In the genomic region with DNA sequence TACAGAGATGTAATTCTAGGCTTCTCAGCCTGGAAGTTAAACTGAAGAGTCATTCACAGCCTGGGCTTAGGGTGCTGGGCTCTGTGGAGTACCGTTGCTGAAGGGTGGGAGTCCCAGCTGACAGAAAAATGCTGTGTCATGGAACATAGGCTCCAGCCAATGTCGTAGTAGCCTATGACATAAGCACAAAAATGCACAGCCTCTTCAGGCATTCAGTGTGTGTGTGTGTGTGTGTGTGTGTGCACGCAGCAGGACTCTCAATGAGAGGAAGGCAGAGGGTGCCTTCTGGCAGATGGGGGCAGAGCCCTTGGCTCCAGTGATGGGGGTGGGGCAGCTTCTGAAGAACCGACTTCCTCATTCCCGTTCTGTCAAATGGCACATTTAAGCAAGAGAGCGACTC, we compare ENCODE assay signal across 9 mouse cellular contexts.
DNase-seq lines count a peak whose midpoint lies in the region; ATAC-seq and TF ChIP-seq lines count a peak whose summit lies in the region.
"Had no signal": no experiment of that assay in that cellular context is flagged by ENCODE, and none has a peak within 500 bp of the region (broad histone marks: within the 10 kb centered on the region; RNA-seq: fewer than 3 reads in every experiment).

No protein-coding gene starts in this region.

- H3K27ac ChIP-seq in kidney, embryonic 14.5 days (ENCODE audit: low read depth, low read length), result no peak overlapping the region
- H3K27ac ChIP-seq in hindbrain, postnatal 0 days, result no peak overlapping the region
- H3K27ac ChIP-seq in midbrain, postnatal 0 days (ENCODE audit: low read depth, low read length), result no peak overlapping the region

- H3K9me3 ChIP-seq in kidney, embryonic 14.5 days (ENCODE audit: control insufficient read depth, low read length), result no peaks in the 10 kb centered on the region
- no peaks in the 10 kb centered on the region for H3K9me3 ChIP-seq in hindbrain, postnatal 0 days (ENCODE audit: low read length)
- H3K9me3 ChIP-seq in midbrain, postnatal 0 days (ENCODE audit: low read length), result no peaks in the 10 kb centered on the region

- DNase-seq in kidney, adult 8-10 months, result no peak
- peak; percentile 55 for DNase-seq in embryo, embryonic 10.5 days (ENCODE audit: low spot score)
- DNase-seq in hindbrain, postnatal 0 days (ENCODE audit: low spot score), result peak; percentile 66
- DNase-seq in midbrain, postnatal 0 days (ENCODE audit: low spot score), result peak; percentile 49
- DNase-seq in B cell, adult 2 months, result no peak
- DNase-seq in adrenal gland, adult 2 months, result no peak
- DNase-seq in urinary bladder, adult 18-20 months (ENCODE audit: low spot score in 2 of 2), result no peak

- 13% methylated on average over 6 of the region's 6 CpGs for WGBS in kidney, embryonic 14.5 days
- 14% methylated on average over 6 of the region's 6 CpGs for WGBS in hindbrain, postnatal 0 days
- WGBS in midbrain, postnatal 0 days, result 12% methylated on average over 6 of the region's 6 CpGs

- H3K27me3 ChIP-seq in kidney, embryonic 14.5 days (ENCODE audit: control insufficient read depth, insufficient read depth, low read length), result no peaks in the 10 kb centered on the region
- H3K27me3 ChIP-seq in hindbrain, postnatal 0 days (ENCODE audit: insufficient read depth, low read length), result no peaks in the 10 kb centered on the region
- no peaks in the 10 kb centered on the region for H3K27me3 ChIP-seq in midbrain, postnatal 0 days (ENCODE audit: insufficient read depth, low read length)

- no peaks in the 10 kb centered on the region for H3K4me1 ChIP-seq in kidney, embryonic 14.5 days (ENCODE audit: control insufficient read depth, insufficient read depth, low read length)
- H3K4me1 ChIP-seq in hindbrain, postnatal 0 days (ENCODE audit: insufficient read depth, low read length), result peaks cover 12% of the 10 kb centered on the region; the same call in 1 of the 2 replicates
- 0 out of 2 replicates have a peak, but pooled peaks cover 3% of the 10 kb centered on the region for H3K4me1 ChIP-seq in midbrain, postnatal 0 days (ENCODE audit: insufficient read depth, low read length)

- no peak overlapping the region for H3K9ac ChIP-seq in kidney, embryonic 14.5 days (ENCODE audit: low read depth, low read length)
- H3K9ac ChIP-seq in hindbrain, postnatal 0 days (replicated peaks; ENCODE audit: low read length), result no peak overlapping the region
- H3K9ac ChIP-seq in midbrain, postnatal 0 days (replicated peaks; ENCODE audit: low read length, poor library complexity, severe bottlenecking), result no peak overlapping the region

- TF ChIP-seq CTCF in hindbrain, postnatal 0 days (IDR thresholded peaks at IDR 0.05; ENCODE audit: low read depth), result no peak
- TF ChIP-seq CTCF in midbrain, postnatal 0 days (IDR thresholded peaks at IDR 0.05), result no peak

- peak; percentile 32; the same call in 1 of the 2 replicates for ATAC-seq in kidney, embryonic 14.5 days (ENCODE audit: low FRiP score, low TSS enrichment)
- peak; percentile 72 for ATAC-seq in hindbrain, postnatal 0 days
- ATAC-seq in midbrain, postnatal 0 days (ENCODE audit: low FRiP score), result 0 out of 2 replicates have a peak, but pooled peaks have one; percentile 44
- ATAC-seq: Patski had no signal

- no peaks in the 10 kb centered on the region for H3K36me3 ChIP-seq in kidney, embryonic 14.5 days (ENCODE audit: control insufficient read depth, insufficient read depth, low read length)
- no peaks in the 10 kb centered on the region for H3K36me3 ChIP-seq in hindbrain, postnatal 0 days (ENCODE audit: insufficient read depth, low read length)
- H3K36me3 ChIP-seq in midbrain, postnatal 0 days (ENCODE audit: insufficient read depth, low read length), result no peaks in the 10 kb centered on the region

- no peak overlapping the region for H3K4me3 ChIP-seq in kidney, embryonic 14.5 days (ENCODE audit: low read length)
- H3K4me3 ChIP-seq in hindbrain, postnatal 0 days (ENCODE audit: low read length), result no peak overlapping the region
- no peak overlapping the region for H3K4me3 ChIP-seq in midbrain, postnatal 0 days (ENCODE audit: low read depth, low read length)

- no peak overlapping the region for H3K4me2 ChIP-seq in kidney, embryonic 14.5 days (replicated peaks; ENCODE audit: low read depth, low read length)
- H3K4me2 ChIP-seq in hindbrain, postnatal 0 days (ENCODE audit: low read depth, low read length), result peak overlapping the region; percentile 23; the same call in 1 of the 2 replicates
- H3K4me2 ChIP-seq in midbrain, postnatal 0 days (ENCODE audit: low read depth, low read length, poor library complexity, severe bottlenecking), result no peak overlapping the region

Comparison
In these comparisons a context has a peak if more than half of its experiments do, and no peak if none do; other contexts are left out.
1. DNase-seq: peak in embryo, embryonic 10.5 days (single experiment), hindbrain, postnatal 0 days (single experiment) and midbrain, postnatal 0 days (single experiment); none in kidney, adult 8-10 months (0 of 2), B cell, adult 2 months (0 of 2), adrenal gland, adult 2 months (single experiment) and urinary bladder, adult 18-20 months (0 of 2).
2. Peak in every context shown above with its lines, with median percentiles within 50 percentile points of each other: ATAC-seq.